Mouse (Mus musculus) liver, embryonic 13.5 days (tissue): ENCODE data around the gene Trem2. TPM values are rescaled to one million over a fixed set of nuclear protein-coding genes. Genes with fewer than 3 reads are reported as not detected.

Experiments used
- polyA plus RNA-seq: library from polyadenylated mRNA; unstranded; fragments of >200 nt; fragmentation: Nextera tagmentation; extraction: Ambion mirVana; gene quantifications from 2 replicates; pipeline ENCODE4 v1.2.1, GENCODE M21; 2015

Trem2 gene
- polyA plus RNA-seq, 1 experiment from 2014 or later, result 3.2 TPM

Other genes starting within 250 kb of the Trem2 start
- 0.15 and 0.17 TPM in 2 replicates for gene 9830107B12Rik, start 200.1 kb upstream of the Trem2 start, polyA plus RNA-seq
- gene A530064D06Rik, start 179.1 kb upstream of the Trem2 start, polyA plus RNA-seq, result 0.15 and 0.25 TPM in 2 replicates
- 0.63 and 0.71 TPM in 2 replicates for gene Trem1, start 113.6 kb upstream of the Trem2 start, polyA plus RNA-seq
- 2.1 and 2.2 TPM in 2 replicates for gene Trem3, start 98.6 kb upstream of the Trem2 start, polyA plus RNA-seq
- 3.5 and 3.6 TPM in 2 replicates for gene Treml4, start 82.1 kb upstream of the Trem2 start, polyA plus RNA-seq
- 4.4 and 5.5 TPM in 2 replicates for gene Treml2, start 46.9 kb upstream of the Trem2 start, polyA plus RNA-seq
- gene B430306N03Rik, start 30.3 kb upstream of the Trem2 start, polyA plus RNA-seq, result 1.2 and 1.8 TPM in 2 replicates
- 24.1 and 25.5 TPM in 2 replicates for gene Treml1, start 13.5 kb downstream of the Trem2 start, polyA plus RNA-seq
- gene Nfya, start 63.5 kb downstream of the Trem2 start, polyA plus RNA-seq, result 7.2 and 9.7 TPM in 2 replicates
- 58.9 and 61.8 TPM in 2 replicates for gene Oard1, start 63.6 kb downstream of the Trem2 start, polyA plus RNA-seq
- gene Apobec2, start 86.5 kb downstream of the Trem2 start, polyA plus RNA-seq, result 1.2 TPM in 2 replicates
- gene Tspo2, start 105.1 kb downstream of the Trem2 start, polyA plus RNA-seq, result 134 and 152 TPM in 2 replicates
- 3.5 and 4.4 TPM in 2 replicates for gene Unc5cl, start 108.5 kb downstream of the Trem2 start, polyA plus RNA-seq